Mouse (Mus musculus): Measurements from ENCODE around the gene Yju2. TPM values are rescaled to one million over a fixed set of nuclear protein-coding genes. Genes with fewer than 3 reads are reported as not detected.

The Yju2 gene
- polyA plus RNA-seq, 1 experiment from 2014 or later: 10.2 TPM

- 0 out of 2 replicates have a peak, but pooled peaks cover 2% of the 10 kb centered on the region for H3K4me1 ChIP-seq (replicated peaks; ENCODE audit: control insufficient read depth, insufficient read depth, low read length)
- H3K4me2 ChIP-seq (replicated peaks; ENCODE audit: low read depth): no peak overlapping the region
- no peak for TF ChIP-seq CTCF (IDR thresholded peaks at IDR 0.05; ENCODE audit: low read depth)
- no peak for ATAC-seq
- peaks cover 78% of the 10 kb centered on the region for H3K36me3 ChIP-seq (ENCODE audit: control insufficient read depth, insufficient read depth)
- no peaks in the 10 kb centered on the region for H3K9me3 ChIP-seq (ENCODE audit: control insufficient read depth)
- H3K9ac ChIP-seq (ENCODE audit: low read depth, low read length): no peak overlapping the region
- H3K27me3 ChIP-seq (replicated peaks; ENCODE audit: control insufficient read depth, insufficient read depth, low read length): no peaks in the 10 kb centered on the region
- no peak overlapping the region for H3K4me3 ChIP-seq (ENCODE audit: low read depth, low read length)
- no peak overlapping the region for H3K27ac ChIP-seq (ENCODE audit: low read depth, low read length)
- 89% methylated on average over 9 of the region's 9 CpGs for WGBS
Measured at GRCm38 (mm10) chr17:56015293-56015692, 56.4 kb downstream of the Yju2 start.

GRCm38 (mm10) chr17:56016382-56016781 lies 57.5 kb downstream of the Yju2 start:
- no peak for TF ChIP-seq CTCF (IDR thresholded peaks at IDR 0.05; ENCODE audit: low read depth)
- H3K9ac ChIP-seq (ENCODE audit: low read depth, low read length): no peak overlapping the region
- H3K4me1 ChIP-seq (replicated peaks; ENCODE audit: control insufficient read depth, insufficient read depth, low read length): no peaks in the 10 kb centered on the region
- no peak for ATAC-seq
- H3K27ac ChIP-seq (ENCODE audit: low read depth, low read length): no peak overlapping the region
- no peak overlapping the region for H3K4me2 ChIP-seq (replicated peaks; ENCODE audit: low read depth)
- 80% methylated on average over 8 of the region's 8 CpGs for WGBS
- no peaks in the 10 kb centered on the region for H3K9me3 ChIP-seq (ENCODE audit: control insufficient read depth)
- no peak overlapping the region for H3K4me3 ChIP-seq (ENCODE audit: low read depth, low read length)
- H3K27me3 ChIP-seq (replicated peaks; ENCODE audit: control insufficient read depth, insufficient read depth, low read length): no peaks in the 10 kb centered on the region
- H3K36me3 ChIP-seq (ENCODE audit: control insufficient read depth, insufficient read depth): peaks cover 79% of the 10 kb centered on the region

GRCm38 (mm10) chr17:56016793-56017785 lies 58.2 kb downstream of the Yju2 start:
- H3K4me1 ChIP-seq (replicated peaks; ENCODE audit: control insufficient read depth, insufficient read depth, low read length): no peaks in the 10 kb centered on the region
- H3K27me3 ChIP-seq (replicated peaks; ENCODE audit: control insufficient read depth, insufficient read depth, low read length): no peaks in the 10 kb centered on the region
- ATAC-seq: no peak
- WGBS: 73% methylated on average over 15 of the region's 15 CpGs
- no peak overlapping the region for H3K27ac ChIP-seq (ENCODE audit: low read depth, low read length)
- no peak overlapping the region for H3K9ac ChIP-seq (ENCODE audit: low read depth, low read length)
- H3K4me3 ChIP-seq (ENCODE audit: low read depth, low read length): no peak overlapping the region
- no peak overlapping the region for H3K4me2 ChIP-seq (replicated peaks; ENCODE audit: low read depth)
- H3K9me3 ChIP-seq (ENCODE audit: control insufficient read depth): no peaks in the 10 kb centered on the region
- peaks cover 72% of the 10 kb centered on the region for H3K36me3 ChIP-seq (ENCODE audit: control insufficient read depth, insufficient read depth)
- TF ChIP-seq CTCF (IDR thresholded peaks at IDR 0.05; ENCODE audit: low read depth): no peak

GRCm38 (mm10) chr17:56017848-56018247 lies 58.9 kb downstream of the Yju2 start:
- Histone ChIP-seq H3K27ac (ENCODE audit: low read depth, low read length) (no peak overlapping the region), H3K4me3 (ENCODE audit: low read depth, low read length) (no peak overlapping the region), H3K36me3 (ENCODE audit: control insufficient read depth, insufficient read depth) (peaks cover 68% of the 10 kb centered on the region), H3K27me3 (replicated peaks; ENCODE audit: control insufficient read depth, insufficient read depth, low read length) (no peaks in the 10 kb centered on the region), H3K4me1 (replicated peaks; ENCODE audit: control insufficient read depth, insufficient read depth, low read length) (no peaks in the 10 kb centered on the region), H3K9me3 (ENCODE audit: control insufficient read depth) (no peaks in the 10 kb centered on the region), H3K9ac (ENCODE audit: low read depth, low read length) (no peak overlapping the region), H3K4me2 (replicated peaks; ENCODE audit: low read depth) (no peak overlapping the region)
- WGBS: 89% methylated on average over 7 of the region's 7 CpGs
- ATAC-seq: no peak
- no peak for TF ChIP-seq CTCF (IDR thresholded peaks at IDR 0.05; ENCODE audit: low read depth)

Other genes starting within 250 kb of the Yju2 start
- 1.9 and 2.4 TPM in 2 replicates for gene Pot1b, start 246.5 kb upstream of the Yju2 start, polyA plus RNA-seq (2015; fragmentation: Nextera tagmentation; extraction: Ambion mirVana)
- gene Adgre4, start 209.1 kb upstream of the Yju2 start, polyA plus RNA-seq (2015; fragmentation: Nextera tagmentation; extraction: Ambion mirVana): 0.31 TPM in 2 replicates
- 4.9 and 5.1 TPM in 2 replicates for gene Zfp119a, start 80.2 kb upstream of the Yju2 start, polyA plus RNA-seq (2015; fragmentation: Nextera tagmentation; extraction: Ambion mirVana)
- gene Zfp959, start 67.0 kb upstream of the Yju2 start, polyA plus RNA-seq (2015; fragmentation: Nextera tagmentation; extraction: Ambion mirVana): 4.8 and 5.0 TPM in 2 replicates
- 3.4 and 3.7 TPM in 2 replicates for gene Zfp119b, start 9.6 kb upstream of the Yju2 start, polyA plus RNA-seq (2015; fragmentation: Nextera tagmentation; extraction: Ambion mirVana)
- gene Ebi3, start 6.5 kb upstream of the Yju2 start, polyA plus RNA-seq (2015; fragmentation: Nextera tagmentation; extraction: Ambion mirVana): 1.5 and 1.6 TPM in 2 replicates
- gene Shd, start 11.4 kb downstream of the Yju2 start, polyA plus RNA-seq (2015; fragmentation: Nextera tagmentation; extraction: Ambion mirVana): 2.7 and 2.9 TPM in 2 replicates
- gene Fsd1, start 27.4 kb downstream of the Yju2 start, polyA plus RNA-seq (2015; fragmentation: Nextera tagmentation; extraction: Ambion mirVana): 3.6 and 4.2 TPM in 2 replicates
- 82.8 and 84.5 TPM in 2 replicates for gene Stap2, start 46.5 kb downstream of the Yju2 start, polyA plus RNA-seq (2015; fragmentation: Nextera tagmentation; extraction: Ambion mirVana)
- 41.4 and 43.0 TPM in 2 replicates for gene Mpnd, start 46.6 kb downstream of the Yju2 start, polyA plus RNA-seq (2015; fragmentation: Nextera tagmentation; extraction: Ambion mirVana)
- gene Sh3gl1, start 77.5 kb downstream of the Yju2 start, polyA plus RNA-seq (2015; fragmentation: Nextera tagmentation; extraction: Ambion mirVana): 92.3 and 97.0 TPM in 2 replicates
- gene Chaf1a, start 81.3 kb downstream of the Yju2 start, polyA plus RNA-seq (2015; fragmentation: Nextera tagmentation; extraction: Ambion mirVana): 4.8 and 5.2 TPM in 2 replicates
- 42.5 and 47.7 TPM in 2 replicates for gene Ubxn6, start 115.9 kb downstream of the Yju2 start, polyA plus RNA-seq (2015; fragmentation: Nextera tagmentation; extraction: Ambion mirVana)
- 25.9 and 33.6 TPM in 2 replicates for gene Hdgfl2, start 120.5 kb downstream of the Yju2 start, polyA plus RNA-seq (2015; fragmentation: Nextera tagmentation; extraction: Ambion mirVana)
- gene Plin4, start 150.7 kb downstream of the Yju2 start, polyA plus RNA-seq (2015; fragmentation: Nextera tagmentation; extraction: Ambion mirVana): 0.30 and 0.31 TPM in 2 replicates
- gene Plin5, start 158.5 kb downstream of the Yju2 start, polyA plus RNA-seq (2015; fragmentation: Nextera tagmentation; extraction: Ambion mirVana): 0.10 TPM in 1 of 2 replicates, not detected in the other
- 3.6 and 3.9 TPM in 2 replicates for gene Lrg1, start 162.9 kb downstream of the Yju2 start, polyA plus RNA-seq (2015; fragmentation: Nextera tagmentation; extraction: Ambion mirVana)
- 0.94 and 1.1 TPM in 2 replicates for gene Sema6b, start 181.2 kb downstream of the Yju2 start, polyA plus RNA-seq (2015; fragmentation: Nextera tagmentation; extraction: Ambion mirVana)
- gene Tnfaip8l1, start 203.4 kb downstream of the Yju2 start, polyA plus RNA-seq (2015; fragmentation: Nextera tagmentation; extraction: Ambion mirVana): 4.6 and 5.1 TPM in 2 replicates
- 83.5 and 90.5 TPM in 2 replicates for gene Mydgf, start 224.8 kb downstream of the Yju2 start, polyA plus RNA-seq (2015; fragmentation: Nextera tagmentation; extraction: Ambion mirVana)

All from intestine, postnatal 0 days (tissue).